Mouse (Mus musculus): ENCODE measurements around the gene Cacna2d3. TPM values are rescaled to one million over a fixed set of nuclear protein-coding genes. Genes with fewer than 3 reads are reported as not detected.

Cacna2d3 gene
- polyA plus RNA-seq, 1 experiment from 2014 or later = 0.16 TPM

- H3K9ac ChIP-seq = no peak overlapping the region
- no peak overlapping the region for H3K4me2 ChIP-seq
- no peak overlapping the region for H3K4me3 ChIP-seq (replicated peaks)
- no peaks in the 10 kb centered on the region for H3K36me3 ChIP-seq
- H3K9me3 ChIP-seq (replicated peaks) = no peaks in the 10 kb centered on the region
- DNase-seq (no peak), ATAC-seq (ENCODE audit: low read depth) (no peak)
- WGBS (ENCODE audit: insufficient replicate concordance) = 68% methylated on average over 2 of the region's 2 CpGs
- no peak overlapping the region for H3K27ac ChIP-seq
- H3K27me3 ChIP-seq = no peaks in the 10 kb centered on the region
- no peaks in the 10 kb centered on the region for H3K4me1 ChIP-seq (replicated peaks)
Observed at GRCm38 (mm10) chr14:29382786-29383185, 338.9 kb downstream of the Cacna2d3 start.

GRCm38 (mm10) chr14:29366911-29367310, 354.8 kb downstream of the Cacna2d3 start:
- no peak overlapping the region for H3K27ac ChIP-seq
- H3K4me3 ChIP-seq (replicated peaks) = no peak overlapping the region
- no peaks in the 10 kb centered on the region for H3K4me1 ChIP-seq (replicated peaks)
- H3K36me3 ChIP-seq = no peaks in the 10 kb centered on the region
- WGBS (ENCODE audit: insufficient replicate concordance) = 73% methylated on average over 5 of the region's 5 CpGs
- no peak overlapping the region for H3K4me2 ChIP-seq
- no peaks in the 10 kb centered on the region for H3K9me3 ChIP-seq (replicated peaks)
- no peak for DNase-seq
- no peak overlapping the region for H3K9ac ChIP-seq
- no peak for ATAC-seq (ENCODE audit: low read depth)
- no peaks in the 10 kb centered on the region for H3K27me3 ChIP-seq

GRCm38 (mm10) chr14:29362448-29362847, 359.2 kb downstream of the Cacna2d3 start:
- no peaks in the 10 kb centered on the region for H3K9me3 ChIP-seq (replicated peaks)
- ATAC-seq (ENCODE audit: low read depth) (no peak), DNase-seq (no peak)
- no peak overlapping the region for H3K27ac ChIP-seq
- H3K4me1 ChIP-seq (replicated peaks) = no peaks in the 10 kb centered on the region
- H3K27me3 ChIP-seq = no peaks in the 10 kb centered on the region
- no peak overlapping the region for H3K4me3 ChIP-seq (replicated peaks)
- 46% methylated on average over 3 of the region's 3 CpGs for WGBS (ENCODE audit: insufficient replicate concordance)
- H3K4me2 ChIP-seq = no peak overlapping the region
- no peak overlapping the region for H3K9ac ChIP-seq
- H3K36me3 ChIP-seq = no peaks in the 10 kb centered on the region

GRCm38 (mm10) chr14:29350627-29351026, 371.0 kb downstream of the Cacna2d3 start:
- 64% methylated on average over 4 of the region's 4 CpGs for WGBS (ENCODE audit: insufficient replicate concordance)
- Histone ChIP-seq H3K4me3 (replicated peaks) (no peak overlapping the region), H3K4me2 (no peak overlapping the region)

GRCm38 (mm10) chr14:29341581-29341980, 380.1 kb downstream of the Cacna2d3 start:
- ATAC-seq (ENCODE audit: low read depth) (no peak), DNase-seq (no peak)
- no peaks in the 10 kb centered on the region for H3K27me3 ChIP-seq
- no peak overlapping the region for H3K27ac ChIP-seq
- H3K9me3 ChIP-seq (replicated peaks) = no peaks in the 10 kb centered on the region
- H3K4me2 ChIP-seq = no peak overlapping the region
- no peaks in the 10 kb centered on the region for H3K36me3 ChIP-seq
- H3K9ac ChIP-seq = no peak overlapping the region
- WGBS (ENCODE audit: insufficient replicate concordance) = 67% methylated on average over 6 of the region's 6 CpGs
- no peaks in the 10 kb centered on the region for H3K4me1 ChIP-seq (replicated peaks)
- H3K4me3 ChIP-seq (replicated peaks) = no peak overlapping the region

More at GRCm38 (mm10) chr14:29350627-29351026, 371.0 kb downstream of the Cacna2d3 start:
- H3K27ac ChIP-seq = no peak overlapping the region
- H3K9ac ChIP-seq = no peak overlapping the region
- no peak for DNase-seq
- no peaks in the 10 kb centered on the region for H3K4me1 ChIP-seq (replicated peaks)
- no peaks in the 10 kb centered on the region for H3K9me3 ChIP-seq (replicated peaks)
- no peak for ATAC-seq (ENCODE audit: low read depth)
- H3K27me3 ChIP-seq = no peaks in the 10 kb centered on the region
- H3K36me3 ChIP-seq = no peaks in the 10 kb centered on the region

GRCm38 (mm10) chr14:29340728-29341127, 380.9 kb downstream of the Cacna2d3 start:
- Histone ChIP-seq H3K27me3 (no peaks in the 10 kb centered on the region), H3K36me3 (no peaks in the 10 kb centered on the region), H3K27ac (no peak overlapping the region), H3K9me3 (replicated peaks) (no peaks in the 10 kb centered on the region), H3K4me1 (replicated peaks) (no peaks in the 10 kb centered on the region), H3K4me2 (no peak overlapping the region), H3K9ac (no peak overlapping the region), H3K4me3 (replicated peaks) (no peak overlapping the region)
- DNase-seq (no peak), ATAC-seq (ENCODE audit: low read depth) (no peak)
- 63% methylated on average over 5 of the region's 5 CpGs for WGBS (ENCODE audit: insufficient replicate concordance)

GRCm38 (mm10) chr14:29334897-29335296, 386.8 kb downstream of the Cacna2d3 start:
- Histone ChIP-seq H3K9ac (no peak overlapping the region), H3K36me3 (no peaks in the 10 kb centered on the region), H3K9me3 (replicated peaks) (no peaks in the 10 kb centered on the region), H3K27ac (no peak overlapping the region), H3K4me3 (replicated peaks) (no peak overlapping the region), H3K4me1 (replicated peaks) (no peaks in the 10 kb centered on the region), H3K27me3 (no peaks in the 10 kb centered on the region), H3K4me2 (no peak overlapping the region)
- WGBS (ENCODE audit: insufficient replicate concordance) = 58% methylated on average over 5 of the region's 5 CpGs
- no peak for ATAC-seq (ENCODE audit: low read depth)
- no peak for DNase-seq

- H3K27ac ChIP-seq = no peak overlapping the region
- H3K4me2 ChIP-seq = no peak overlapping the region
- no peaks in the 10 kb centered on the region for H3K36me3 ChIP-seq
- ATAC-seq (ENCODE audit: low read depth) = no peak
- no peak for DNase-seq
- no peaks in the 10 kb centered on the region for H3K27me3 ChIP-seq
- H3K4me1 ChIP-seq (replicated peaks) = no peaks in the 10 kb centered on the region
- H3K9ac ChIP-seq = no peak overlapping the region
- no peaks in the 10 kb centered on the region for H3K9me3 ChIP-seq (replicated peaks)
- H3K4me3 ChIP-seq (replicated peaks) = no peak overlapping the region
- 50% methylated on average over 2 of the region's 2 CpGs for WGBS (ENCODE audit: insufficient replicate concordance)
Observed at GRCm38 (mm10) chr14:29334216-29334615, 387.4 kb downstream of the Cacna2d3 start.

GRCm38 (mm10) chr14:29324430-29324782, 397.3 kb downstream of the Cacna2d3 start:
- H3K4me1 ChIP-seq (replicated peaks) = no peaks in the 10 kb centered on the region
- H3K36me3 ChIP-seq = no peaks in the 10 kb centered on the region
- H3K9me3 ChIP-seq (replicated peaks) = no peaks in the 10 kb centered on the region
- no peak overlapping the region for H3K4me2 ChIP-seq
- H3K4me3 ChIP-seq (replicated peaks) = no peak overlapping the region
- H3K27ac ChIP-seq = no peak overlapping the region
- no peak for DNase-seq
- 65% methylated on average over 5 of the region's 5 CpGs for WGBS (ENCODE audit: insufficient replicate concordance)
- no peaks in the 10 kb centered on the region for H3K27me3 ChIP-seq
- no peak overlapping the region for H3K9ac ChIP-seq
- ATAC-seq (ENCODE audit: low read depth) = no peak

GRCm38 (mm10) chr14:29323718-29324429, 397.8 kb downstream of the Cacna2d3 start:
- H3K9ac ChIP-seq = no peak overlapping the region
- H3K27me3 ChIP-seq = no peaks in the 10 kb centered on the region
- WGBS (ENCODE audit: insufficient replicate concordance) = 71% methylated on average over 9 of the region's 9 CpGs
- no peaks in the 10 kb centered on the region for H3K36me3 ChIP-seq
- H3K27ac ChIP-seq = no peak overlapping the region
- no peaks in the 10 kb centered on the region for H3K4me1 ChIP-seq (replicated peaks)
- DNase-seq (no peak), ATAC-seq (ENCODE audit: low read depth) (no peak)
- no peak overlapping the region for H3K4me3 ChIP-seq (replicated peaks)
- H3K4me2 ChIP-seq = no peak overlapping the region
- no peaks in the 10 kb centered on the region for H3K9me3 ChIP-seq (replicated peaks)

- Histone ChIP-seq H3K9ac (no peak overlapping the region), H3K36me3 (no peaks in the 10 kb centered on the region), H3K9me3 (replicated peaks) (no peaks in the 10 kb centered on the region), H3K4me2 (no peak overlapping the region), H3K27ac (no peak overlapping the region), H3K4me1 (replicated peaks) (no peaks in the 10 kb centered on the region), H3K4me3 (replicated peaks) (no peak overlapping the region), H3K27me3 (no peaks in the 10 kb centered on the region)
- WGBS (ENCODE audit: insufficient replicate concordance) = 51% methylated on average over 2 of the region's 2 CpGs
- no peak for ATAC-seq (ENCODE audit: low read depth)
- DNase-seq = no peak
Observed at GRCm38 (mm10) chr14:29313431-29313830, 408.2 kb downstream of the Cacna2d3 start.

GRCm38 (mm10) chr14:29305623-29306022, 416.0 kb downstream of the Cacna2d3 start:
- no peak overlapping the region for H3K4me3 ChIP-seq (replicated peaks)
- WGBS (ENCODE audit: insufficient replicate concordance) = 61% methylated on average over 9 of the region's 9 CpGs

More at GRCm38 (mm10) chr14:29305623-29306022, 416.0 kb downstream of the Cacna2d3 start:
- H3K9ac ChIP-seq = no peak overlapping the region
- ATAC-seq (ENCODE audit: low read depth) = no peak
- DNase-seq = no peak
- H3K27me3 ChIP-seq = no peaks in the 10 kb centered on the region
- H3K9me3 ChIP-seq (replicated peaks) = no peaks in the 10 kb centered on the region
- H3K27ac ChIP-seq = no peak overlapping the region
- H3K4me1 ChIP-seq (replicated peaks) = no peaks in the 10 kb centered on the region
- H3K4me2 ChIP-seq = no peak overlapping the region
- no peaks in the 10 kb centered on the region for H3K36me3 ChIP-seq

Data from liver, embryonic 13.5 days (tissue).